Mouse (Mus musculus) inflammation-experienced regulatory T-cells (primary cell): ENCODE measurements around the gene Efhd2. TPM values are rescaled to one million over a fixed set of nuclear protein-coding genes. Genes with fewer than 3 reads are reported as not detected.

Source experiments
- polyA plus RNA-seq, 2 experiments: library from polyadenylated mRNA; unstranded; fragments of 100-300 nt; shearing (Covaris generic); gene quantifications; one replicate each; pipeline ENCODE4 v1.2.1; 2017

Efhd2 gene
- polyA plus RNA-seq: 100 to 1,000 TPM; 124 to 147 TPM

GRCm38 (mm10) chr4:141874601-141875460 is at the start of gene Efhd2:
Gene Efhd2 (minus strand): TSS chr4:141874920.

DNA sequence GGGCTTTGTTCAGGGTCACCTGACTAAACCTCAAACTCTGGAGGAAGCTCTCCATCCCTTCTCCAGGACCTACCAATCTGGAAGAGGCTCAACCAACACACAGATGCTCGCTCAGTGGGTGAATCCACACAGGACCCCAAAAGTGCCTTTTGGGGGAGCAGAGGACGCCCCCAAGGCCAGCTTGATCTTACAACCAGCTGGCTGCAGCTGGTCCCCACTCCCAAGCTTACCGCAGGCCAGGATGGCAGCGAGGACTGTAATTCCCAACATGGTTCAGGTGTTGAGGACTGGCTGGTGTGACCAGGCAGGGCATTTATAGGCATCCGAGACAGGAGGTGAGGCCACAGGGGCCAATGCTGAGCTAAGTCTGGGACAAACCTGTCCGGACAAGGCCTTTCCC is 28.7 kb downstream of the Efhd2 start, which contains the start of gene Ctrc:
TSS of gene Ctrc (minus strand) at position 361 of the 400 bp plus-strand sequence.

DNA sequence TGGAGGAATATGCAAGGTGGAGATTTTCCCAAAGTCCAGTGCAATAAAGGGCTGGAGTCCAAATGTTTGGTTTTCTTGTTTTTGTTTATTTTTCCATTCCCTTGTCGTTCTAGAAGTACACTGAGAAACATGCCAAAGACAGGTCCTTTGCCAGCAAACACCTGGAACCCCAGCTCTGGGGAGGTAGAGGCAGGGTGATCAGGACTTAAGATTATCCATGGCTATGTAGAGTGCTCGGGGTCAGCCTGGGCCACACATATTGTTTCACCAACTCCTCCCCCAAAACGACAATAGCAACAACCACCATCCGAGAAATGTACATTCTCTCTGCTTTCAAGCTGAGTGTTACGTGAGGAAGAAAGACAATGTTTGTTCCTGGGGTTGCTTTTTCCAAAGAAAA is 48.7 kb downstream of the Efhd2 start, which contains the start of gene Cela2a:
TSS of gene Cela2a (minus strand) at position 101 of the 400 bp plus-strand sequence.

Other genes starting within 250 kb of the Efhd2 start
- gene Plekhm2, start 210.0 kb downstream of the Efhd2 start, polyA plus RNA-seq: 10 to 100 TPM; 12.2 to 14.7 TPM
- 1 to 10 TPM in 1 of 2 experiments, not detected in 1; 1.1 TPM for gene Rsc1a1, start 189.3 kb downstream of the Efhd2 start, polyA plus RNA-seq
- gene Ddi2, start 151.5 kb downstream of the Efhd2 start, polyA plus RNA-seq: 10 to 100 TPM; 23.7 to 29.3 TPM
- under 1 TPM in 1 of 2 experiments, not detected in 1; 0.66 TPM for gene Agmat, start 128.2 kb downstream of the Efhd2 start, polyA plus RNA-seq
- gene Dnajc16, start 84.0 kb downstream of the Efhd2 start, polyA plus RNA-seq: 1 to 10 TPM; 1.9 to 3.3 TPM
- 10 to 100 TPM; 11.5 to 18.3 TPM for gene Casp9, start 81.3 kb downstream of the Efhd2 start, polyA plus RNA-seq
- gene Cela2a, start 48.8 kb downstream of the Efhd2 start, polyA plus RNA-seq: under 1 TPM in 1 of 2 experiments, not detected in 1; 0.53 TPM
- under 1 TPM in 1 of 2 experiments, not detected in 1; 0.49 TPM for gene Ctrc, start 28.6 kb downstream of the Efhd2 start, polyA plus RNA-seq
- gene Fhad1, start 140.2 kb upstream of the Efhd2 start, polyA plus RNA-seq: 1 to 10 TPM; 1.4 to 3.6 TPM
- 1 to 10 TPM; 2.2 to 5.9 TPM for gene Tmem51, start 209.4 kb upstream of the Efhd2 start, polyA plus RNA-seq